Mouse (Mus musculus): ENCODE results near the gene 1700028P14Rik.

DNA sequence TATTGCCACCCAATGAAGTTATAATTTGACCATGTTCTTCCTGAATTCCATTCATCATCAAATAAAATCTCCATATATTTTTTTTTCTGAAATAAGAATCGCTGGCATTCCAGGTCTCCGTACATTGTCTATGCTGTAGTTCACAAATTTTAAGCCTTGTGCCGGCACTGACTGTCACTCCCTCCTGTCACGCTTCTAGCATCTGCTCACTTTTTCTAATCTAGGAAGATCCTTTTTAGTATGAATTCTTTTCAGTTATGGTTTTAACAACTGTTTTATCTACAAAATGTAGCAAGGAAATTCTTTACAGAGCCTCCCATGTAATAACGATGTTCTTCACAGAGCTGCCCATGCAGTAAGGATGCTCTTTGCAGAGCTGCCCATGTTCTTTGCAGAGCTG lies 134.1 kb downstream of the 1700028P14Rik start:
- no peak for TF ChIP-seq CTCF (IDR thresholded peaks at IDR 0.05; ENCODE audit: low read depth)
- TF ChIP-seq EP300 (optimal IDR thresholded peaks at IDR 0.05) = no peak

Data from stomach, postnatal 0 days (tissue).